Mouse (Mus musculus) CH12.LX (cell line): ENCODE measurements around the gene Ubxn1. TPM values are rescaled to one million over a fixed set of nuclear protein-coding genes. Genes with fewer than 3 reads are reported as not detected.

Experiments used
- DNase-seq: peaks from one replicate; pipeline ENCODE4 v3.0.0-alpha.2; 2013; ENCODE audit errors: extremely low read depth
- H3K27ac ChIP-seq: 2 replicates; pipeline ENCODE4 v1.5.1; 2012; ENCODE audit warnings: low read depth, mild to moderate bottlenecking, control low read depth, moderate library complexity; ENCODE audit not compliant: insufficient read depth
- H3K27me3 ChIP-seq: replicated peaks from 2 replicates; pipeline ENCODE3; 2012; ENCODE audit warnings: inconsistent platforms
- H3K36me3 ChIP-seq, 2 experiments: replicated peaks in 1 of 2; 2 replicates each; pipeline versions ENCODE3 to v1.6.1; 2012; ENCODE audit warnings: inconsistent platforms in 1 of 2, low read length in 1 of 2, mild to moderate bottlenecking in 1 of 2, mixed read lengths in 1 of 2, moderate library complexity in 1 of 2; ENCODE audit not compliant: control insufficient read depth in 1 of 2, insufficient read depth in 1 of 2
- H3K4me1 ChIP-seq, 2 experiments: 2 replicates each; pipeline ENCODE4 v1.6.1; 2012; ENCODE audit warnings: inconsistent platforms in 1 of 2, moderate library complexity in 1 of 2; ENCODE audit not compliant: insufficient read depth in 2 of 2, control insufficient read depth in 1 of 2
- H3K4me2 ChIP-seq: 2 replicates; pipeline ENCODE4 v1.6.1; 2012; ENCODE audit warnings: low read depth, mild to moderate bottlenecking, control low read depth; ENCODE audit not compliant: poor library complexity, insufficient read depth, severe bottlenecking
- H3K4me3 ChIP-seq, 3 experiments: fragments of 150-350 bp in 1 of 3; sonication (generic) in 1 of 3; replicated peaks in 1 of 3; 2 replicates each; pipeline versions ENCODE3 to v1.5.1; 2011 to 2012; ENCODE audit warnings: low read depth in 2 of 3, low read length in 2 of 3, mild to moderate bottlenecking in 2 of 3, moderate library complexity in 2 of 3, control low read depth in 1 of 3, improper control_type of control experiment in 1 of 3, inconsistent platforms in 1 of 3, mixed read lengths in 1 of 3; ENCODE audit not compliant: poor library complexity in 1 of 3
- H3K79me2 ChIP-seq: replicated peaks from 2 replicates; pipeline ENCODE4 v1.6.1; 2012; ENCODE audit warnings: mild to moderate bottlenecking, moderate library complexity; ENCODE audit not compliant: control insufficient read depth, poor library complexity, insufficient read depth, severe bottlenecking; ENCODE audit errors: extremely low read depth
- H3K9ac ChIP-seq: 2 replicates; pipeline ENCODE4 v1.6.1; 2012; ENCODE audit warnings: low read depth, mild to moderate bottlenecking, control low read depth, moderate library complexity; ENCODE audit not compliant: insufficient read depth
- H3K9me3 ChIP-seq: replicated peaks from 2 replicates; pipeline ENCODE3; 2012; ENCODE audit warnings: low read length, inconsistent platforms, mixed read lengths
- BHLHE40 ChIP-seq: IDR thresholded peaks from 2 replicates; pipeline ENCODE4 v1.6.1; 2011; ENCODE audit warnings: mild to moderate bottlenecking, low read depth, low read length, improper control_type of control experiment
- CHD1 ChIP-seq: IDR thresholded peaks from 2 replicates; pipeline ENCODE4 v1.6.1; 2012; ENCODE audit warnings: low read depth, low read length, improper control_type of control experiment, inconsistent platforms
- EP300 ChIP-seq: IDR thresholded peaks from 2 replicates; pipeline ENCODE4 v1.6.1; 2011; ENCODE audit warnings: low read length, improper control_type of control experiment
- ETS1 ChIP-seq: conservative IDR thresholded peaks from 2 replicates; pipeline ENCODE4 v1.6.1; 2012; ENCODE audit warnings: low read depth, mild to moderate bottlenecking, inconsistent platforms, low read length, improper control_type of control experiment, moderate library complexity
- IRF4 ChIP-seq: IDR thresholded peaks from 2 replicates; pipeline ENCODE4 v1.6.1; 2014; ENCODE audit warnings: low read depth, mild to moderate bottlenecking, inconsistent platforms, low read length, improper control_type of control experiment
- KAT2A ChIP-seq: IDR thresholded peaks from 2 replicates; pipeline ENCODE4 v1.6.1; 2012; ENCODE audit warnings: low read length, improper control_type of control experiment, inconsistent platforms; ENCODE audit not compliant: insufficient replicate concordance
- MAFK ChIP-seq: IDR thresholded peaks from 2 replicates; pipeline ENCODE4 v1.6.1; 2011; ENCODE audit warnings: low read length, improper control_type of control experiment; ENCODE audit not compliant: insufficient replicate concordance
- MAZ ChIP-seq: IDR thresholded peaks from 2 replicates; pipeline ENCODE4 v1.6.1; 2012; ENCODE audit warnings: low read depth, mild to moderate bottlenecking, inconsistent platforms, low read length, improper control_type of control experiment, moderate library complexity
- NRF1 ChIP-seq: IDR thresholded peaks from 2 replicates; pipeline ENCODE4 v1.6.1; 2014; ENCODE audit warnings: low read depth, mild to moderate bottlenecking, inconsistent platforms, low read length, improper control_type of control experiment, moderate library complexity
- RAD21 ChIP-seq: IDR thresholded peaks from 2 replicates; pipeline ENCODE4 v1.6.1; 2011; ENCODE audit warnings: low read depth, mild to moderate bottlenecking, low read length, improper control_type of control experiment, moderate library complexity
- RCOR1 ChIP-seq: conservative IDR thresholded peaks from 2 replicates; pipeline ENCODE4 v1.6.1; 2012; ENCODE audit warnings: low read depth, mild to moderate bottlenecking, inconsistent platforms, low read length, improper control_type of control experiment
- SIN3A ChIP-seq: IDR thresholded peaks from 2 replicates; pipeline ENCODE4 v1.6.1; 2012; ENCODE audit warnings: low read length, improper control_type of control experiment, inconsistent platforms
- SMC3 ChIP-seq: IDR thresholded peaks from 2 replicates; pipeline ENCODE4 v1.6.1; 2011; ENCODE audit warnings: low read depth, low read length, improper control_type of control experiment
- TBP ChIP-seq: conservative IDR thresholded peaks from 2 replicates; pipeline ENCODE4 v1.6.1; 2011; ENCODE audit warnings: low read depth, low read length, improper control_type of control experiment
- TCF12 ChIP-seq: IDR thresholded peaks from 2 replicates; pipeline ENCODE4 v1.6.1; 2014; ENCODE audit warnings: low read depth, mild to moderate bottlenecking, inconsistent platforms, low read length, improper control_type of control experiment
- UBTF ChIP-seq: IDR thresholded peaks from 2 replicates; pipeline ENCODE4 v1.6.1; 2012; ENCODE audit warnings: low read depth, mild to moderate bottlenecking, inconsistent platforms, low read length, improper control_type of control experiment, moderate library complexity
- USF1 ChIP-seq: IDR thresholded peaks from 2 replicates; pipeline ENCODE4 v1.6.1; 2014; ENCODE audit warnings: low read depth, mild to moderate bottlenecking, inconsistent platforms, low read length, improper control_type of control experiment
- USF2 ChIP-seq: conservative IDR thresholded peaks from 2 replicates; pipeline ENCODE4 v1.6.1; 2011; ENCODE audit warnings: low read depth, low read length, improper control_type of control experiment
- ZC3H11A ChIP-seq: IDR thresholded peaks from 2 replicates; pipeline ENCODE4 v1.6.1; 2012; ENCODE audit warnings: low read depth, mild to moderate bottlenecking, inconsistent platforms, low read length, improper control_type of control experiment
- ZKSCAN1 ChIP-seq: IDR thresholded peaks from 2 replicates; pipeline ENCODE4 v1.6.1; 2012; ENCODE audit warnings: low read depth, inconsistent platforms, low read length, improper control_type of control experiment, borderline replicate concordance
- ZNF384 ChIP-seq: IDR thresholded peaks from 2 replicates; pipeline ENCODE4 v1.6.1; 2012; ENCODE audit warnings: low read depth, low read length, improper control_type of control experiment, inconsistent platforms
- dilution Hi-C: fragments of 300-500 bp; cut with MboI; formaldehyde crosslinking; loops from 2 replicates; pipeline ENCODE4 v1.14.3; 2020; ENCODE audit warnings: low sequenced_read_pairs; ENCODE audit not compliant: extremely low pct_unique_long_range_greater_than_20kb, extremely low pct_ligation_motif_present
- in situ Hi-C: fragments of 300-500 bp; cut with MboI; formaldehyde crosslinking; loops from 3 replicates; pipeline ENCODE4 v1.14.3; 2019; ENCODE audit warnings: low sequenced_read_pairs, low pct_ligation_motif_present, low pct_unique_long_range_greater_than_20kb, mixed read lengths
- polyA plus RNA-seq: library from polyadenylated mRNA; unstranded; fragments of >175 nt; gene quantifications from 2 replicates; pipeline ENCODE4 v1.2.1, GENCODE M21; 2012; ENCODE audit warnings: low read depth; ENCODE audit not compliant: insufficient read length
- total RNA-seq, 2 experiments: library from RNA; depleted of rRNA; stranded (reverse); fragments of 300-350 nt in 1 of 2; fragments of >200 nt in 1 of 2; gene quantifications; 2 replicates each; pipeline ENCODE4 v1.2.3; 2012 to 2014

Gene Ubxn1
- total and polyA plus RNA-seq, 3 experiments: 96.3 to 226 (median 140) TPM

DNA sequence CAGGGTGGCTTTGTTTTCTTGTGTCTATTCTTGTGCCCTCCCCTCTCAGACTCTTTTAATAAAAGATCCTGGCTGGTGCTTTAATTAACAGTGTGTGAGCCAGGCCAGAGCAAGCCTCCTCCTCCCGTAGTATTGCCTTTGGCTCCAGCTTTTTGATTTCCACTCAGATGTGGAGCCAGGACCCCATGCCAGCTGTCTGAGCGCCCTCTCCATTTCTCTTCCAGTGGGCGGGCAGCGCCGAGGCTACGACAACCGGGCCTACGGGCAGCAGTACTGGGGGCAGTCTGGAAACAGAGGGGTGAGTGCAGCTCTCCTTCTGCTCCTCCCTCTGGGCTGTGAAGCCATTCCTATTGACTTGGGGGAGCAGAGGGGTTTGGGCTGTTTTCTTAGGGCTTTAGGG lies 40.6 kb upstream of the Ubxn1 start:
- TF ChIP-seq RCOR1 (no peak), ZKSCAN1 (no peak), ZC3H11A (no peak), EP300 (no peak), MAFK (no peak), SMC3 (no peak), TCF12 (no peak), UBTF (no peak), USF2 (no peak), NRF1 (no peak), ZNF384 (no peak), ETS1 (no peak), SIN3A (no peak), TBP (no peak), KAT2A (no peak), RAD21 (no peak), MAZ (no peak), USF1 (no peak), IRF4 (no peak)

DNA sequence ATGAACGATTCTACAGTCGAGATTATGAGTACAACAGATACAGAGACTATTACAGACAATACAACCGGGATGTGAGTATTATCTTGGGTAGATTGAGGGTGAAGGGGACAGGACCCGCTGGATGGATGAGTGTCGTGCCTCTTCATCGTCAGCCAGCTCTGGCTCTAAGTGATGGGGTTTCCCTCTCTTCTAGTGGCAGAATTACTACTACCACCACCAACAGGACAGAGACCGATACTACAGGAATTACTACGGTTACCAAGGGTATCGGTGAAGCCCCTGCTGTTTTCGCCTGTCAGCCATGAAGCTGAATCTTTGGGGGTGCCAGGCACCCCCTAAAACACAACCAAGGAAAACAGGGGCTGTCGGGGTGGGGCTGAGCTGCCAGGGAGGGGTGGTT lies 40.0 kb upstream of the Ubxn1 start:
- in situ Hi-C loops: loop anchor here (25.0 kb wide), 1 partner anchor 1031 kb away; no protein-coding TSS in a partner anchor

More for the DNA sequence above, 40.6 kb upstream of the Ubxn1 start:
- dilution Hi-C loops (no loop called here), in situ Hi-C loops (loop anchor here (25.0 kb wide), 1 partner anchor 1032 kb away; no protein-coding TSS in a partner anchor)
- no peaks in the 10 kb centered on the region for H3K9me3 ChIP-seq
- peaks cover 79 to 96% of the 10 kb centered on the region in 2 experiments for H3K36me3 ChIP-seq
- H3K4me1 ChIP-seq: peaks cover 0 to 4% of the 10 kb centered on the region in 2 experiments; a peak in 2 of 4 replicates
- H3K27ac ChIP-seq: no peak overlapping the region
- no peak overlapping the region for H3K4me2 ChIP-seq
- DNase-seq: no peak
- no peak overlapping the region for H3K4me3 ChIP-seq
- H3K27me3 ChIP-seq: no peaks in the 10 kb centered on the region
- H3K9ac ChIP-seq: no peak overlapping the region
- peaks cover 15% of the 10 kb centered on the region for H3K79me2 ChIP-seq

More for the DNA sequence above, 40.0 kb upstream of the Ubxn1 start:
- no peak for TF ChIP-seq CHD1
- no peak for TF ChIP-seq ZNF384
- no peak for TF ChIP-seq EP300
- no peak for TF ChIP-seq BHLHE40
- Histone ChIP-seq H3K36me3 (peaks cover 76 to 96% of the 10 kb centered on the region in 2 experiments), H3K79me2 (peaks cover 12% of the 10 kb centered on the region), H3K27me3 (no peaks in the 10 kb centered on the region), H3K27ac (no peak overlapping the region), H3K4me2 (no peak overlapping the region), H3K4me1 (peaks cover 0 to 7% of the 10 kb centered on the region in 2 experiments; a peak in 2 of 4 replicates), H3K9ac (no peak overlapping the region), H3K9me3 (no peaks in the 10 kb centered on the region), H3K4me3 (no peak overlapping the region)
- DNase-seq: no peak
- dilution Hi-C loops: no loop called here
